Mouse (Mus musculus) liver, embryonic 14.5 days (tissue): ENCODE data around the gene Cdc42ep2. TPM values are rescaled to one million over a fixed set of nuclear protein-coding genes. Genes with fewer than 3 reads are reported as not detected.

Source experiments
- ATAC-seq: fragments of 200-750 bp; cut with Nextera tagmentation; 2 replicates; pipeline ENCODE4 v1.8.0; 2017; ENCODE audit warnings: moderate number of reproducible peaks, mild to moderate bottlenecking, moderate library complexity; ENCODE audit not compliant: insufficient read depth
- DNase-seq, 3 experiments: peaks; one replicate each; pipeline ENCODE4 v3.0.0-alpha.2; 2012 to 2013; ENCODE audit warnings: low read depth in 3 of 3, low spot score in 3 of 3
- H3K27ac ChIP-seq: fragments of 300-500 bp; sonication (generic); 2 replicates; pipeline ENCODE4 v1.5.1; 2014; ENCODE audit warnings: moderate library complexity, mild to moderate bottlenecking, control low read depth, inconsistent platforms
- H3K27me3 ChIP-seq: fragments of 300-500 bp; sonication (generic); 2 replicates; pipeline ENCODE4 v1.6.1; 2014; ENCODE audit warnings: mild to moderate bottlenecking, low read length, moderate library complexity; ENCODE audit not compliant: control insufficient read depth, insufficient read depth
- H3K36me3 ChIP-seq: fragments of 300-500 bp; sonication (generic); replicated peaks from 2 replicates; pipeline ENCODE4 v1.6.1; 2014; ENCODE audit warnings: low read depth; ENCODE audit not compliant: control insufficient read depth, insufficient read depth
- H3K4me1 ChIP-seq, 2 experiments: fragments of 200-500 bp in 1 of 2; fragments of 300-500 bp in 1 of 2; sonication (generic) in 1 of 2; replicated peaks; 2 replicates each; pipeline ENCODE4 v1.6.1; 2012 to 2014; ENCODE audit warnings: antibody characterized with exemption in 1 of 2, inconsistent platforms in 1 of 2, low read length in 1 of 2; ENCODE audit not compliant: control insufficient read depth in 2 of 2, insufficient read depth in 2 of 2
- H3K4me2 ChIP-seq: fragments of 300-500 bp; sonication (generic); 2 replicates; pipeline ENCODE4 v1.6.1; 2014; ENCODE audit warnings: low read depth, mild to moderate bottlenecking, control low read depth, moderate library complexity
- H3K4me3 ChIP-seq, 2 experiments: fragments of 200-500 bp in 1 of 2; fragments of 300-500 bp in 1 of 2; sonication (generic) in 1 of 2; 2 replicates each; pipeline ENCODE4 v1.5.1; 2012 to 2014; ENCODE audit warnings: low read depth in 2 of 2, low read length in 2 of 2, mild to moderate bottlenecking in 2 of 2, control low read depth in 1 of 2, inconsistent platforms in 1 of 2, moderate library complexity in 1 of 2; ENCODE audit not compliant: insufficient read depth in 1 of 2
- H3K9ac ChIP-seq: fragments of 300-500 bp; sonication (generic); replicated peaks from 2 replicates; pipeline ENCODE4 v1.6.1; 2014; ENCODE audit warnings: mild to moderate bottlenecking, control low read depth, moderate library complexity
- H3K9me3 ChIP-seq: fragments of 300-500 bp; sonication (generic); 2 replicates; pipeline ENCODE4 v1.6.1; 2016; ENCODE audit warnings: low read length, mixed read lengths; ENCODE audit not compliant: control insufficient read depth
- CTCF ChIP-seq: IDR thresholded peaks from 2 replicates; pipeline ENCODE4 v1.5.1; 2016; ENCODE audit warnings: antibody characterized with exemption, low read depth, control low read depth
- EP300 ChIP-seq: IDR thresholded peaks from 2 replicates; pipeline ENCODE4 v1.6.1; 2016; ENCODE audit warnings: antibody characterized with exemption, low read depth
- WGBS: fragments of 180-500 bp; shearing (Covaris S2); extraction: QIAGEN DNeasy Blood & Tissue Kit; methylation state at CpG from one replicate; pipeline ENCODE4 v1.1.7; 2014; ENCODE audit not compliant: insufficient replicate concordance; 5-methylcytosine and 5-hydroxymethylcytosine counted together
- polyA plus RNA-seq, 2 experiments: library from polyadenylated mRNA; depleted of rRNA in 1 of 2; stranded (reverse) in 1 of 2; unstranded in 1 of 2; fragments of >200 nt; fragmentation: Nextera tagmentation in 1 of 2; extraction: Ambion mirVana in 1 of 2; gene quantifications; 2 replicates each; pipeline versions ENCODE4 v1.2.1 to v1.2.3; 2012 to 2014

Cdc42ep2 gene
- polyA plus RNA-seq, 2 experiments = 2.1 to 2.2 TPM

- no peak overlapping the region for H3K9ac ChIP-seq
- no peaks in the 10 kb centered on the region; the same call in 1 of the 2 replicates for H3K36me3 ChIP-seq
- WGBS = 45% methylated on average over 19 of the region's 19 CpGs
- TF ChIP-seq EP300 (no peak), CTCF (no peak)
- H3K4me1 ChIP-seq = peaks cover 10 to 29% of the 10 kb centered on the region in 2 experiments
- no peak overlapping the region; the same call in 1 of the 2 replicates for H3K4me2 ChIP-seq
- no peaks in the 10 kb centered on the region for H3K9me3 ChIP-seq
- DNase-seq (no peak), ATAC-seq (no peak)
- no peaks in the 10 kb centered on the region for H3K27me3 ChIP-seq
- H3K4me3 ChIP-seq = no peak overlapping the region
- no peak overlapping the region for H3K27ac ChIP-seq
These were observed 51.6 kb downstream of the Cdc42ep2 start for GRCm38 (mm10) chr19:5872931-5873556.

GRCm38 (mm10) chr19:5872528-5872927 lies 52.1 kb downstream of the Cdc42ep2 start:
- peaks cover 10 to 25% of the 10 kb centered on the region in 2 experiments for H3K4me1 ChIP-seq
- H3K9me3 ChIP-seq = no peaks in the 10 kb centered on the region
- 35% methylated on average over 4 of the region's 4 CpGs for WGBS
- no peak overlapping the region for H3K9ac ChIP-seq
- ATAC-seq (no peak), DNase-seq (no peak)
- TF ChIP-seq CTCF = no peak
- no peak for TF ChIP-seq EP300
- H3K4me3 ChIP-seq = no peak overlapping the region
- no peaks in the 10 kb centered on the region; the same call in 1 of the 2 replicates for H3K36me3 ChIP-seq
- H3K27ac ChIP-seq = no peak overlapping the region
- H3K27me3 ChIP-seq = no peaks in the 10 kb centered on the region
- H3K4me2 ChIP-seq = no peak overlapping the region; the same call in 1 of the 2 replicates

- no peak for DNase-seq
- H3K36me3 ChIP-seq = no peaks in the 10 kb centered on the region; the same call in 1 of the 2 replicates
- 31% methylated on average over 6 of the region's 6 CpGs for WGBS
- H3K4me2 ChIP-seq = no peak overlapping the region
- no peak overlapping the region for H3K27ac ChIP-seq
- H3K9me3 ChIP-seq = no peaks in the 10 kb centered on the region
- H3K9ac ChIP-seq = no peak overlapping the region
- H3K4me3 ChIP-seq = no peak overlapping the region
- no peak for ATAC-seq
- H3K4me1 ChIP-seq = peaks cover 10 to 24% of the 10 kb centered on the region in 2 experiments
- TF ChIP-seq CTCF (no peak), EP300 (no peak)
- no peaks in the 10 kb centered on the region for H3K27me3 ChIP-seq
These were observed 52.9 kb downstream of the Cdc42ep2 start for GRCm38 (mm10) chr19:5871683-5872082.

- H3K4me3 ChIP-seq = no peak overlapping the region
- DNase-seq (no peak), ATAC-seq (0 out of 2 replicates have a peak, but pooled peaks have one; percentile 9)
- H3K9ac ChIP-seq = no peak overlapping the region
- TF ChIP-seq CTCF = no peak
- TF ChIP-seq EP300 = no peak
- WGBS = 28% methylated on average over 7 of the region's 7 CpGs
- H3K36me3 ChIP-seq = no peaks in the 10 kb centered on the region; the same call in 1 of the 2 replicates
- H3K27ac ChIP-seq = no peak overlapping the region
- H3K4me1 ChIP-seq = peaks cover 10 to 24% of the 10 kb centered on the region in 2 experiments
- 0 out of 2 replicates have a peak overlapping the region, but pooled peaks have one; percentile 14 for H3K4me2 ChIP-seq
- H3K27me3 ChIP-seq = no peaks in the 10 kb centered on the region
- H3K9me3 ChIP-seq = no peaks in the 10 kb centered on the region
These were observed 53.3 kb downstream of the Cdc42ep2 start for GRCm38 (mm10) chr19:5871273-5871672.

GRCm38 (mm10) chr19:5868096-5868495 lies 56.5 kb downstream of the Cdc42ep2 start:
- H3K4me2 ChIP-seq = no peak overlapping the region
- H3K9ac ChIP-seq = no peak overlapping the region
- H3K36me3 ChIP-seq = no peaks in the 10 kb centered on the region; the same call in 1 of the 2 replicates
- DNase-seq (no peak), ATAC-seq (no peak)
- TF ChIP-seq EP300 (no peak), CTCF (no peak)
- H3K4me1 ChIP-seq = peaks cover under 1 to 5% of the 10 kb centered on the region in 2 experiments; a peak in 1 of 4 replicates
- no peaks in the 10 kb centered on the region for H3K9me3 ChIP-seq
- H3K27me3 ChIP-seq = no peaks in the 10 kb centered on the region
- WGBS = 71% methylated on average over 6 of the region's 6 CpGs
- H3K4me3 ChIP-seq = no peak overlapping the region
- no peak overlapping the region for H3K27ac ChIP-seq

Other genes starting within 250 kb of the Cdc42ep2 start
- 13.7 and 14.5 TPM in 2 replicates for gene Map3k11, start 236.1 kb downstream of the Cdc42ep2 start, polyA plus RNA-seq (2012; rRNA removed)
- 9.1 and 10.8 TPM in 2 replicates for gene Map3k11, start 236.1 kb downstream of the Cdc42ep2 start, polyA plus RNA-seq (2014; fragmentation: Nextera tagmentation; extraction: Ambion mirVana)
- 19.8 and 25.9 TPM in 2 replicates for gene Pcnx3, start 235.9 kb downstream of the Cdc42ep2 start, polyA plus RNA-seq (2012; rRNA removed)
- 9.1 and 9.8 TPM in 2 replicates for gene Pcnx3, start 235.9 kb downstream of the Cdc42ep2 start, polyA plus RNA-seq (2014; fragmentation: Nextera tagmentation; extraction: Ambion mirVana)
- gene Kcnk7, start 220.4 kb downstream of the Cdc42ep2 start, polyA plus RNA-seq (2012; rRNA removed) = 0.04 TPM in 1 of 2 replicates, not detected in the other
- 0.17 and 0.27 TPM in 2 replicates for gene Kcnk7, start 220.4 kb downstream of the Cdc42ep2 start, polyA plus RNA-seq (2014; fragmentation: Nextera tagmentation; extraction: Ambion mirVana)
- gene Ehbp1l1, start 198.5 kb downstream of the Cdc42ep2 start, polyA plus RNA-seq (2012; rRNA removed) = 70.8 and 95.5 TPM in 2 replicates
- gene Ehbp1l1, start 198.5 kb downstream of the Cdc42ep2 start, polyA plus RNA-seq (2014; fragmentation: Nextera tagmentation; extraction: Ambion mirVana) = 66.0 and 76.7 TPM in 2 replicates
- gene Fam89b, start 195.2 kb downstream of the Cdc42ep2 start, polyA plus RNA-seq (2012; rRNA removed) = 44.0 and 50.9 TPM in 2 replicates
- gene Fam89b, start 195.2 kb downstream of the Cdc42ep2 start, polyA plus RNA-seq (2014; fragmentation: Nextera tagmentation; extraction: Ambion mirVana) = 40.6 and 41.0 TPM in 2 replicates
- 1.9 and 2.1 TPM in 2 replicates for gene Ltbp3, start 183.9 kb downstream of the Cdc42ep2 start, polyA plus RNA-seq (2012; rRNA removed)
- gene Ltbp3, start 183.9 kb downstream of the Cdc42ep2 start, polyA plus RNA-seq (2014; fragmentation: Nextera tagmentation; extraction: Ambion mirVana) = 0.85 and 1.6 TPM in 2 replicates
- gene Scyl1, start 153.4 kb downstream of the Cdc42ep2 start, polyA plus RNA-seq (2012; rRNA removed) = 21.1 and 27.1 TPM in 2 replicates
- 15.8 and 18.6 TPM in 2 replicates for gene Scyl1, start 153.4 kb downstream of the Cdc42ep2 start, polyA plus RNA-seq (2014; fragmentation: Nextera tagmentation; extraction: Ambion mirVana)
- gene Frmd8, start 49.5 kb downstream of the Cdc42ep2 start, polyA plus RNA-seq (2012; rRNA removed) = 5.9 and 6.7 TPM in 2 replicates
- 6.6 and 8.4 TPM in 2 replicates for gene Frmd8, start 49.5 kb downstream of the Cdc42ep2 start, polyA plus RNA-seq (2014; fragmentation: Nextera tagmentation; extraction: Ambion mirVana)
- 5.3 and 5.8 TPM in 2 replicates for gene Slc25a45, start 47.0 kb downstream of the Cdc42ep2 start, polyA plus RNA-seq (2012; rRNA removed)
- gene Slc25a45, start 47.0 kb downstream of the Cdc42ep2 start, polyA plus RNA-seq (2014; fragmentation: Nextera tagmentation; extraction: Ambion mirVana) = 3.2 and 4.6 TPM in 2 replicates
- 2.2 and 2.4 TPM in 2 replicates for gene Tigd3, start 30.7 kb downstream of the Cdc42ep2 start, polyA plus RNA-seq (2012; rRNA removed)
- gene Tigd3, start 30.7 kb downstream of the Cdc42ep2 start, polyA plus RNA-seq (2014; fragmentation: Nextera tagmentation; extraction: Ambion mirVana) = 1.1 TPM in 2 replicates
- 35.3 and 36.0 TPM in 2 replicates for gene Dpf2, start 11.8 kb downstream of the Cdc42ep2 start, polyA plus RNA-seq (2012; rRNA removed)
- gene Dpf2, start 11.8 kb downstream of the Cdc42ep2 start, polyA plus RNA-seq (2014; fragmentation: Nextera tagmentation; extraction: Ambion mirVana) = 45.1 and 54.5 TPM in 2 replicates
- 60.9 and 66.4 TPM in 2 replicates for gene Pola2, start 39.4 kb upstream of the Cdc42ep2 start, polyA plus RNA-seq (2012; rRNA removed)
- gene Pola2, start 39.4 kb upstream of the Cdc42ep2 start, polyA plus RNA-seq (2014; fragmentation: Nextera tagmentation; extraction: Ambion mirVana) = 63.0 and 68.1 TPM in 2 replicates
- not detected in 2 replicates for gene Slc22a20, start 61.3 kb upstream of the Cdc42ep2 start, polyA plus RNA-seq (2012; rRNA removed)
- gene Slc22a20, start 61.3 kb upstream of the Cdc42ep2 start, polyA plus RNA-seq (2014; fragmentation: Nextera tagmentation; extraction: Ambion mirVana) = 0.08 TPM in 1 of 2 replicates, not detected in the other
- 25.4 and 28.0 TPM in 2 replicates for gene Capn1, start 91.1 kb upstream of the Cdc42ep2 start, polyA plus RNA-seq (2012; rRNA removed)
- 25.6 and 28.7 TPM in 2 replicates for gene Capn1, start 91.1 kb upstream of the Cdc42ep2 start, polyA plus RNA-seq (2014; fragmentation: Nextera tagmentation; extraction: Ambion mirVana)
- gene Syvn1, start 121.8 kb upstream of the Cdc42ep2 start, polyA plus RNA-seq (2012; rRNA removed) = 11.5 and 13.2 TPM in 2 replicates
- 9.7 and 12.6 TPM in 2 replicates for gene Syvn1, start 121.8 kb upstream of the Cdc42ep2 start, polyA plus RNA-seq (2014; fragmentation: Nextera tagmentation; extraction: Ambion mirVana)
- 22.0 and 29.6 TPM in 2 replicates for gene Mrpl49, start 133.0 kb upstream of the Cdc42ep2 start, polyA plus RNA-seq (2012; rRNA removed)
- gene Mrpl49, start 133.0 kb upstream of the Cdc42ep2 start, polyA plus RNA-seq (2014; fragmentation: Nextera tagmentation; extraction: Ambion mirVana) = 43.7 and 48.2 TPM in 2 replicates
- gene Fau, start 133.0 kb upstream of the Cdc42ep2 start, polyA plus RNA-seq (2012; rRNA removed) = 853 and 969 TPM in 2 replicates
- gene Fau, start 133.0 kb upstream of the Cdc42ep2 start, polyA plus RNA-seq (2014; fragmentation: Nextera tagmentation; extraction: Ambion mirVana) = 593 and 639 TPM in 2 replicates
- 15.8 and 17.9 TPM in 2 replicates for gene Znhit2, start 136.4 kb upstream of the Cdc42ep2 start, polyA plus RNA-seq (2012; rRNA removed)
- 19.3 and 20.4 TPM in 2 replicates for gene Znhit2, start 136.4 kb upstream of the Cdc42ep2 start, polyA plus RNA-seq (2014; fragmentation: Nextera tagmentation; extraction: Ambion mirVana)
- gene Tm7sf2, start 143.6 kb upstream of the Cdc42ep2 start, polyA plus RNA-seq (2012; rRNA removed) = 35.9 and 43.4 TPM in 2 replicates
- 35.0 and 35.7 TPM in 2 replicates for gene Tm7sf2, start 143.6 kb upstream of the Cdc42ep2 start, polyA plus RNA-seq (2014; fragmentation: Nextera tagmentation; extraction: Ambion mirVana)
- gene Vps51, start 152.4 kb upstream of the Cdc42ep2 start, polyA plus RNA-seq (2012; rRNA removed) = 20.7 and 21.9 TPM in 2 replicates
- 19.9 and 23.3 TPM in 2 replicates for gene Vps51, start 152.4 kb upstream of the Cdc42ep2 start, polyA plus RNA-seq (2014; fragmentation: Nextera tagmentation; extraction: Ambion mirVana)
- gene Tmem262, start 155.2 kb upstream of the Cdc42ep2 start, polyA plus RNA-seq (2012; rRNA removed) = not detected in 2 replicates
- gene Tmem262, start 155.2 kb upstream of the Cdc42ep2 start, polyA plus RNA-seq (2014; fragmentation: Nextera tagmentation; extraction: Ambion mirVana) = not detected in 2 replicates
- 0.16 and 0.17 TPM in 2 replicates for gene Gm28374, start 157.4 kb upstream of the Cdc42ep2 start, polyA plus RNA-seq (2012; rRNA removed)
- gene Gm28374, start 157.4 kb upstream of the Cdc42ep2 start, polyA plus RNA-seq (2014; fragmentation: Nextera tagmentation; extraction: Ambion mirVana) = 0.33 and 0.38 TPM in 2 replicates
- gene Zfpl1, start 160.1 kb upstream of the Cdc42ep2 start, polyA plus RNA-seq (2012; rRNA removed) = 20.8 and 24.1 TPM in 2 replicates
- 18.1 and 20.4 TPM in 2 replicates for gene Zfpl1, start 160.1 kb upstream of the Cdc42ep2 start, polyA plus RNA-seq (2014; fragmentation: Nextera tagmentation; extraction: Ambion mirVana)
- gene Cdca5, start 160.2 kb upstream of the Cdc42ep2 start, polyA plus RNA-seq (2012; rRNA removed) = 17.6 and 23.1 TPM in 2 replicates
- 30.9 and 33.7 TPM in 2 replicates for gene Cdca5, start 160.2 kb upstream of the Cdc42ep2 start, polyA plus RNA-seq (2014; fragmentation: Nextera tagmentation; extraction: Ambion mirVana)
- gene AC131692.1, start 169.6 kb upstream of the Cdc42ep2 start, polyA plus RNA-seq (2012; rRNA removed) = 0.68 TPM in 1 of 2 replicates, not detected in the other
- gene AC131692.1, start 169.6 kb upstream of the Cdc42ep2 start, polyA plus RNA-seq (2014; fragmentation: Nextera tagmentation; extraction: Ambion mirVana) = 0.22 TPM in 1 of 2 replicates, not detected in the other
- 4.3 and 6.4 TPM in 2 replicates for gene Naaladl1, start 181.0 kb upstream of the Cdc42ep2 start, polyA plus RNA-seq (2012; rRNA removed)
- 1.1 and 1.9 TPM in 2 replicates for gene Naaladl1, start 181.0 kb upstream of the Cdc42ep2 start, polyA plus RNA-seq (2014; fragmentation: Nextera tagmentation; extraction: Ambion mirVana)
- gene Sac3d1, start 193.8 kb upstream of the Cdc42ep2 start, polyA plus RNA-seq (2012; rRNA removed) = 18.4 and 25.5 TPM in 2 replicates
- 22.7 and 22.9 TPM in 2 replicates for gene Sac3d1, start 193.8 kb upstream of the Cdc42ep2 start, polyA plus RNA-seq (2014; fragmentation: Nextera tagmentation; extraction: Ambion mirVana)
- 39.6 and 41.8 TPM in 2 replicates for gene Snx15, start 203.5 kb upstream of the Cdc42ep2 start, polyA plus RNA-seq (2012; rRNA removed)
- gene Snx15, start 203.5 kb upstream of the Cdc42ep2 start, polyA plus RNA-seq (2014; fragmentation: Nextera tagmentation; extraction: Ambion mirVana) = 42.2 and 46.2 TPM in 2 replicates
- gene Batf2, start 216.2 kb upstream of the Cdc42ep2 start, polyA plus RNA-seq (2012; rRNA removed) = 0.35 and 0.57 TPM in 2 replicates
- 0.09 TPM in 1 of 2 replicates, not detected in the other for gene Batf2, start 216.2 kb upstream of the Cdc42ep2 start, polyA plus RNA-seq (2014; fragmentation: Nextera tagmentation; extraction: Ambion mirVana)
- 26.1 and 32.8 TPM in 2 replicates for gene Arl2, start 216.7 kb upstream of the Cdc42ep2 start, polyA plus RNA-seq (2012; rRNA removed)
- 22.4 and 27.5 TPM in 2 replicates for gene Arl2, start 216.7 kb upstream of the Cdc42ep2 start, polyA plus RNA-seq (2014; fragmentation: Nextera tagmentation; extraction: Ambion mirVana)